Mouse (Mus musculus): ENCODE data around the gene Dnajb12.
A peak's percentile ranks its signal among the peaks of the same experiment; 100 is the strongest.
"Not testable (repeated sequence)": the region's sequence is repeated elsewhere in the genome, so short reads cannot be mapped to it uniquely, and the experiment has no call there.

Dnajb12 gene

DNA sequence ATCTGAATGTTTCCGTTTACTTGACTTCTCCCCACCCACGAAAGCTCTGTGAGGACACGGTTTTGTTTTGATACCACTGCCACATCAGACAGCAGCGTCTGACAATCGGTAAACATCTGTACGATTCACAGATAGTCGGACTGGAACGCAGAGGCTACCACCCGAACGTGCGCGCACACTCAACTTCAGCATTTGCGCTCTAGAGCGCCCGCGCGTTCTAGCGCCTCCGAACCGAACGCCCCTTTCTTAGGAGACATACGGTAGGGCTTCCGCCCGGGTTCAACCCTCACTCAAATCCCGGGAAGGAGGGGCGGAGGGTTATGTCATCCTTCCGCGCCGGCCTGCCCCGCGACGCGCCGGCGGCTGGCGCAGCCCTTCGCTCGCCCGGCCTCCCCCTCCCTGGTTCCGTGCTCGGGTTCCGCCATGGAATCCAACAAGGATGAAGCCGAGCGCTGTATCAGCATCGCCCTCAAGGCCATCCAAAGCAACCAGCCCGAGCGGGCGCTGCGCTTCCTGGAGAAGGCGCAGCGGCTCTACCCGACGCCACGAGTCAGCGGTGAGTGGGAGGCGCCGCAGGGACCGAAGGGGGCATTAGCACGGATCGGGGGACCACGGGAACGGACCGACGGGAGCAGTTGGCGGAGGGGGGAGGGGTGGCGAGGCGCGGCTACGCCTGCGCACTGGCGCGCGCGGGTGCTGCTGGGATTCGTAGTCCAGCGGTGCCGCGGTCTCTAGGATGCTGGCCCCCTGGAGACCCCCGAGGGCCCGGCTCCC, at the start of gene Dnajb12:
TSS of gene Dnajb12 (plus strand) at position 302 of the 774 bp plus-strand sequence.
- peak; percentile 95 to 96 for DNase-seq

DNA sequence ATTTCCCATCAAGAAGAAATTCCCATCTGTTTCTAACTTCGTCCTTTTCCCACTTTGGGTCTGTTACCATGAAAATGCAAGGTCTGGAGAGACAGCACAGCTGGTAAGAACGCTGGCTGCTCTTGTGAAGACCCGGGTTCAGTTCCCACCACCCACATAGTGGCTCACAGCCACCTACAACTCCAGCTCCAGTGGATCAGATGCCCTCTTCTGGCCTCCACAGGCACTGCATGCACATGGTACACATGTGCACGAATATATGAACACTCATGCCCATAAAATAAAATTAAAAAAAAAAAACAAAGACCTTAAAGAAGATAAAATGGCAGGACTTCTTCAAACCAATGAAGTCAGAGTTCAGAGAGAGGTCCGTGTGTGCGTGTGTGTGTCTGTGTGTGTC, 49.5 kb upstream of the Dnajb12 start:
- DNase-seq, result no peak

DNA sequence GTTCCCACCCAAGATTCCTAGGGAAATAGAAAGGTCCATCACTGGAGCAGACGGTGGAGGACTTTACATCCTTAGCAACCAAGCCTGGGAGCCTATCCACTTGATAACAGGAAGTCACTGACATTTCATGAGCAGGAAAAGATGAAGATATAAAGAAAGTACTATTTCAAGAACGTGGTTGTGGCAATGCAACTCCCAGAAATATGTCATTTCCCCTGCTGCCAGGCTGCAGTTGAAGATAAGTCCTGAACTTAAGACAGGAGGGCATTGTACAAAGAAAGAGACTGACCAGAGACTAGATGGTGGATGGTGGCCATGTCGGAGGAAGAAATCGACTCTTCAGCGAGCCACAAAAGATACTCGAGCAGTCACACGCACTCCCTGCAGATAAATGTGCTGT, 47.4 kb upstream of the Dnajb12 start:
- no peak for DNase-seq

DNA sequence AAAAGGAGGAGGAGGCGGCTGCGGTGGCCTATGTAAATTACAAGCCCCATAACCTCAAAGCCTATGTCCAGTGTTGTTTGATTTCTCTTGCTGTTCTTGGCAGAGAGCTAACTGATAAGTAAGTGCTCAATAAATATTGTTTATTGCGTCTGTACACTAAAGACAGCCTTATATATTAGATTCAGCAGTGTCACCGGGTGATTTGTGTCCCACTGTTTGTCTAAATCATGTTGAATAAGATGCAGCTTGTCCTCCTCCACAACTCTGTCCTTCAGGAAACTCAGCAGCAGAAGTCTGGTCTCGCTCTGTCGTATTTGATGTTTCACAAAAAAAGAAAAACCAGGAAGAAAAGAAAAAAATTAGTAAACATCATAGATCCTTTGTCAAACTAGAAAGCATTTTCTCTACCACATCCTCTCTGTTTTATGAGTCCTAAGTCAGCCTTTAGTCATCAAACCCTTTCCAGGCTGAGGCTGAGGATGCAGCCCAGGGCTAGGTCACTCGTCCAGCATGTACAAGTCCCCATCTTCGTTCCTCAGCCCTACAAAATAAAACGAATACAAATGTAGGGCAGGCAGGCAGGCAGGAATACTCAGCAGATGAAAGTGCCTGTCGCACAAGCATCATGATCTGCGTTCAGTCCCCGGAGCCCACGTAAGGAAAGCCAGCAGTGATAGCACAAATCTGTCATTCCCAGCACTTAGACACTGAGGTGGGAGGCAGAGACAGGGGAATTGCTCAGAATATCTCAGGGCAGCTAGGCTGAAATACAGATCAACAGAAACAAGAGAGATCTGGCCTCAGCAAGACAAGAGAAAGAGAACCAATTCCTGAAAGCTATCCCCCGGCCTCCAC, 43.8 kb upstream of the Dnajb12 start:
- DNase-seq, result no peak

DNA sequence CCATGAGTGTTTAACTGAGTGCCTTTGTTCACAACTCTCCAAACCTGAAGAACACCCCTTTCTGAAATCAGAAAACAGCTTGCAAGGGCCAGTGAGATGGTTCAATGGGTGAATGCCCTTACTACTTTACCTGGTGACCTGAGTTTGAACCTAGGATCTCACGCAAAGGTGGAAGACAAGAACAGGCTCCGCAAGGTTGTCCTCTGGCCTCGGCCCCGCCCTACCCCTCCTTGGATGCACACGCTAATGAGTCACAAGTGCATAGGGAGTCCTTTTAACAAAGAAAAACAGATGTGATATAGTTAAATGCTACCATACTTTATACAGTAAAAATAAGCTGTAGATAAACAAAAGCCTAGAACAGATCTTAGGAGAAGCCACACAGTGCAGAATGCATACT, 41.9 kb upstream of the Dnajb12 start:
- DNase-seq, result no peak

DNA sequence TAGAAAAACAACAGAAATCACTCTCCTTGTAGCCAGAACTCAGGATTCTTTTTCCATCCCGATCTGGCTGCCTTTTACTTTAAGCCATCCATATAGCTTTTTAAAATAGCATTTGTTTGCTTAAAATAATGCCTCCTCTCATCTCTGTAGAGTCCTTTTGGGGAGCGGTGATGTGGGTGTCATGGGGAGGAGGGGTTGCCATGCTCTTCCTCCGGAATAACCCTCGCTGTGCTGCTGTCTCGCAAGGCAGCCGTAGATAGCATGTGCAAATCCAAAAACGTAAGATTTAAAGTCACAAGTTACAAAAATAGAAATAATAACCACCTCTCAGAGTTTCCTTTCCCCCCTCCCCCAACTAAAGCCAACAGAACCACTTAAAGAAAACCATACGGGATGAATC, 37.9 kb upstream of the Dnajb12 start:
- no peak for DNase-seq

DNA sequence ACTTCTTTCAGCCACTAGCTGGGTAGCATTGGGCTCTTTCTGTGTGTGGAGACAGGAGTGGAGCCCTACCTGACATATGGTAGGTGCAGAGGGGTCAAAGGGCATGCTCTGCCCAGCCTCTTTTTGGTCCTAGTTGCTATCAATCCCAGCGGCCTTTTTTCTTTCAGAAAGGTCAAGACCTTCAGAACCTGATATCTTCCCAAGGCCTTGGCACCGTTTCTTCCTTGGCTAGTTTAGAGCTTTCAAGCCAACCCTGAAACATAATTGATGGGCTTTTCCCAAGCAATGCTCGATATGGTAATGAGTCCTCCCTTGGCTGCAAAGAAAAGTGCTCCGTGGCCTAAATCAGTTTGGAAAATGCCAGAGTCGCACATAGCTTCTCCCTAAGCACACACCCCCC, 36.2 kb upstream of the Dnajb12 start:
- no peak for DNase-seq

DNA sequence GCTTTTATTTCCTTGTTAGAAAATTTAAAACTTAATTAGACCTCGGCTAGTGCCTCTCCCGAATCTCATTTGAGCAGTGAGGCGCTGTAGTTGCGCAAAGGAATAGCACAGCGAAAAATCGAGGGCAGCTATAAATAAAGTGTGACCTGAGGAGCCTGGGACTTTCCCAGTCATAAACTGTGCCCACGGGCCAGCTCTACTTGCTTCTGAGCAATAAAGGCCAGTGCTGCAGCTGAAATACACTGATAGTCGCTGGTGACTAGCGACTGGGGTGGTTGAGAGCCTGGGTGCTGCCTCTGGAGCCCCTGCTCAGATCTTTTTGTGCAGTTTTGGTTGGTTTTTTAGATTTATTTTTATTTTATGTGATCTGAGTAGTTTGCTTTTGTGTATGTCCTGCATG, 34.7 kb upstream of the Dnajb12 start:
- DNase-seq, result no peak

DNA sequence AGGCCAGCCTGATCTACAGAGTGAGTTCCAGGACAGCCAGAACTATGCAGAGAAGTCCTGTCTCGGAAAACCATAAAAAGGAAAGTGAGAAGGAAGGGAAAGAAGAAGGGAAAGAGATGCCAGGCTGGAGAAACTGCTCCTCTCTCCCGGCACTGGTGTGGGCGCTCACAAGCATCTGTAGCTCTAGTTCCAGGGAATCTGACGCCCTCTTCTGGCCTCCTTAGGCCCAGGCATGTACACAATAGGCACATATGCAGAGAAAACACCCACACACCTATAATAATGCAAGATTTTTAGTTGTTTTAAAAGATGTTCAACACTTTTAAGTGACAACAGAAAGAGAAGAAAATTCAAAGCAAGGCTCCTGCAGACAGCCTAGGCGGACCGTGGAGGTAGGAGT, 32.9 kb upstream of the Dnajb12 start:
- no peak for DNase-seq

DNA sequence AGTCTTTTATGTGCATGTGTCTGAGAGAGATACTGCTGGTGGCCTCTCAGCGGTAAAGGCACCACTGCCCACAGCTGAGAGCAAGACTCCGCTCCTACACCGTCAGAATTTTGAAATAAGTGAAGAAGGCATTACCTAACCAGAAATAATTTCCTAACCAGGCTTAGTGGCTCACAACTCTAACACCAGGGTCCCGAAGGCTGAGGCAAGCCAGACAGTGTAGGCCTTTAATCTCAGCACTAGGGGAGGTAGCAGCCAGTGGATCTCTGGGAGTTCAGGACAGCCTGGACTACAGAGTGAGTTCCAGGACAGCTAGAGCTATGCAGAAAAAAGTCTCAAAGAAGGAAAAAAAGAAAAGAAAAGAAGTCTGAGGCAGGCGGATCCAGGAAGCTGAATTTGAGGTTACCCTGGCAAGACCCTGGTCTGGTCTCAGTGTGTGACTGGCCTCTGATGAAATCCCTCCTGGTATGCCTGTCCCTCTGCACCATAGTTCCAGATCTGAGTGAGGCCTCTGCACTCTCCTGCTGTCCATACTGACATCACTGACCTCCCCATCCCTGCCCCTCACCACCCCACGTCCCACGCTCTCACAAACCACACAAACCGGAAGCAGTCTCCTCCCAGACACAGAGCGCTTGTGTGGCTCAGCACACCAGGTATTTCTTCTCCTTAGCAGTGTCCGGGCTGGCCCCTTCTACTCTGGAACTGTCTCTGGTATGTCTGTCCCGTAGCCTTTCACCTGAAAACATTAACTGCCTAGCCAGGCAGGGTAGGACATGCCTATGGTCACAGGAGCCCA, 31.1 kb upstream of the Dnajb12 start:
- no peak for DNase-seq

DNA sequence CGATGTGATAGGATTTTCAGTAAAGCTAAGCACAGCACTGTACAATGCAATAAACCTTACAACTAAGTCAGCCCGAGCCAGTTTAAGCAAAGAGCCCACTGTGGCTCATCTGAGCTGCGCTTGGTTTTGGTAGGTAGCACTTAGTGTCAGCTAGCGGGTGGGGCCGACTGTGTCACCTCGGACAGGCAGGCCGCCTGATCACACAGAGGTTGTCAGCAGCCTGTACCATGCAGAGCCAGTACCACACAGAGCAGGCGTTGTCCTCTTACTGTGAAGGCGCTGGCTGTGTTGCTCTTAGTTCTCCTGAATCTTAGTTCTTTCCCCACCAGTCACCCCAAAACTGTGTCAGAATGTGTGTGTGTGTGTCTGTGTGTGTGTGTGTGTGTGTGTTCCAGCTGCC, 30.4 kb upstream of the Dnajb12 start:
- no peak for DNase-seq

DNA sequence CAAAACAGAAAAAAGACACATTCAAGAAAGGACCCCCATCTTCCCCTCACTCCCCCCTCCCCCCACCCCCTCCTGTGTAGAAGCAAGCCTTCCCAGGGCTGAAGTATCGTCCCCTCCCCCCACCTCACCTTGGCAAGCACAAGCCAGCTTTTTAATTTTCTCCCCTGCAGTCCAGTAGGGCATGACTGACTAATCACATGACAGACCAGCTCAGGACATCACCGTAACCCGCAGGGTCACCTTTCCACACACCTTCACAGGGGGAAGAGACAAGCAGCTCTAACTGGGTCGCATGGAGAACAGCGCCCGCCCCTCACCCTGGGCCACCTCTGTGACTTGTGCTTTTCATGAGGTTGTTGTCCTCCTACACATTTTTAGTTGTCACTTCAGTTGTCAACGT, 30.0 kb upstream of the Dnajb12 start:
- DNase-seq, result no peak

DNA sequence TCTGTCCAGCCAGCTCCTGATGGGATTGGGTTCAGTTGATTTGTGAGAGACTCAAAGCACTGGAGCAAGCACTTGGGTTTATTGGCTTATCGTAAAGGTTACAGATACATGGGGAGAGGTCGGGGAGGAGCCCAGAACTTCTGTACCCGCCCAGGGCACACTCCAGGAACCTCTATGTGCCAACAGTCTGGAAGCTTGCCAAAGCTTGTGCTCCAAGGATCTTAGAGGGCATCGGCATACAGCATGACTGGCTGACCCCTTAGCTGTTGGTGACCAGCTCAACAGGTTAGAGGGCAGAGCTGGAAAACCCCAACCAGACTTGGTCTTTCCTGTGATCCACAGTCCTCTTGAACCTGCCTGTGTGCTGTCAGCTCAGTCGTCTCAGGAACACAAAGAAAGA, 22.2 kb upstream of the Dnajb12 start:
- no peak for DNase-seq

DNA sequence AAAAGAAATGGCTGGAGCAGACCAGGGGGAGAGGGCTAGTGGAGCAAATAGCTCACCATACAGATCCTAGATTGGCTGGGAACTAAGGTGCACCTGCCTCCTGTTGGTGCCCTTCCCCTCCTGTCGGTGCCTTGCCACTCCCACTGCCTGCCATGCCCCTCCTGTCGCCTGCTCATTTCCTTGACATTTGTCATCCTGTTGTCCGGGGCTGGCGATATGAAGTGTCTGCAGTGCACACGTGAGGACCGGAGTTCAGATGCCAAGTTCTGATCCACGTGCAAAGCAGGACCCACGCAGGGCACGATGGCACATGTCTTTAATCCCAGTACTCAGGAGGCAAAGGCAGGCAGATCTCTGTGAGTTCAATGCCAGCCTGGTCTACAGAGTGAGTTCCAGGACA, 18.7 kb upstream of the Dnajb12 start:
- DNase-seq, result no peak

DNA sequence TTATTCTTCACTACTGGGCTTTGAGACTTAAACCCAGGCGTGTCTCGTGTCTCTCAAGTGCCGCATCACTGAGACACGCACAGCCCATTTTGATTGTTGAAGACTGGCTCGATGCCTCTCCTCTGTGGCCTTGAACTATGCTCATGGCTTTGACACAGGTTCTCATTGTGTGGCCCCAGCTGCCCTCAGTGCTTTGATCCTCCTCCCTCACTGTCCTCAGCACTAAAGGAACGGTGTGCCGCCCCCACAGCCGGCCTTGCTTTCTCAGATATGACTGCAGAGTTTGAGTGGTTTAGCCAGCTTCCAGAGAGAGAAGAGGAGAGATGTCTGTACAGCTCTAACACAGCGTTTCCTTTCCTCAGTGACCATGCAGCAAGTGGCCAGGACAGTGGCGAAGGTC, 18.2 kb upstream of the Dnajb12 start:
- DNase-seq, result no peak

DNA sequence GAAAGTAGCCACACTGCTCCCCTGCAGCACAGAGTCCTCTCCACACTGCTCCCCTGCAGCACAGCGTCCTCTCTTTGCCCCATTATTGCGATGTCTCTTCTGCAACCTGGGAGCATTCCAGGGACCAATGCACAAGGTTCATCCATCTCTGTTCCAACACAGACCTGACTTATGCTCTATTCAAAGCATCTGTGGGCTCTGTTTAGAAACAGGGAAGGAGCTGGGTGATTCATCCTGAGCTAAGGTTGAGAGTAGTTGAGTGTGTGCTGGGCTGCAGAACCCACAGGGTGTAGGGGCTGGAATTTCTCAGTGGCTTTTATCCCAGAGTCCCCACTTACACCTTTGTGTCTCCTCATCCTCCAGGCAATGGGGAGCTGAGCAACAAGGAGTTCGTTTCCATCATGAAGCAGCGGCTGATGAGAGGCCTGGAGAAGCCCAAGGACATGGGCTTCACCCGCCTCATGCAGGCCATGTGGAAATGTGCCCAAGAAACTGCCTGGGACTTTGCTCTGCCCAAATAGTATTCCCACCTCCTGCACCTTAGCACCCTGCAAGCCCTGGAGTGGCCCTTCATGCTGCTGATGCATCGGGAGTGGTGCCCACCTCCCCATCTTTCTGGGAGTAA, 16.4 kb upstream of the Dnajb12 start:
- DNase-seq, result no peak

DNA sequence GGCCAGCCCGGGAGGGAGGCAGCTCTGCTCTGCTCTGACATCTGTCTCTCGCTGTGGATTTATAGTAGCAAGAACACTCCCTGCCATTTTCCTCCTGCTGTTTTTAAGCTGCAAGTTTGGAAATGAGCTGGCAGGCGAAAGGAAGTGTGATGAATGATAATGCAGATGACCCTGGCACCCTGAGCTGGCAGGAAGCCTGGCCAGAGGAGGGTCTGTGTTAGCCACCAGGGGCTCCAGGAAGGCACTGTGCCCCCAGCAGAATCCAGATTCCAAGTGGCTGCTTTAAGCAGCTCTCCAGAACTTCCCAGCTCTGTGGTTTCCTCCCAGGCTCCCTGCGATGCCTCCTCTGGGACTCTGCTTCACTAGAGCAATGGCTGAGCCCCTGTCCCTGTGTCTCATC, 15.7 kb upstream of the Dnajb12 start:
- no peak for DNase-seq

DNA sequence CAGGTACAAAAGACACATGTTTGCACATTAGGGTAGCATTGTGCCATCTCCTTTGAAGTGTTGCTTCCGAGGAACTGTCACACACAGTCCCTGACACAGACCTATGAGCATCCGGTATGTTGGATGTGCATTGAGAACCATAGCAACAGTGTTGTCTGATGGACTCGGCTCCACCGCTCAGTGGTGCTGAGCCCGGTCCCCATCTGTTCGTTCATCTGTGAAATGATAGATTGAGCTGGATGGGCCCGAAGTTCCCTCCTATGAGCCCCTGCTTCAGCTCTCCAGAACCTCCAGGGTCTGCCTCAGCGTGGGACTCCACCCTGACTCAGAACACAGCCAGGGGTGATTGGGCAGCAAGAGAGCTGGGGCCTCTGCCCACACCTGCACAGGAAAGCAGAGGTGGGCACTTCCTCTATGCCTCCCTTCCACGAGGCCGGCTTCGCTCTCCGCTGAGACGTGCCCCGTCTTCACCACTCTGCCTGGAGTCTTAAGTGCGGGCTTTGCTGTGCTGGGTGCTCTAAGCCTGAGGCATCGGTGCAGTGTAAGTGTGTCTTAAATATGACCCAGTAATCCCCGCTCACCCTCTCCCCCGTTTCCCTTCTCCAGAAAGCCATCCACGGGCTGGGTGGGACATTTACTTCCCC, 15.0 kb upstream of the Dnajb12 start:
- DNase-seq, result no peak

DNA sequence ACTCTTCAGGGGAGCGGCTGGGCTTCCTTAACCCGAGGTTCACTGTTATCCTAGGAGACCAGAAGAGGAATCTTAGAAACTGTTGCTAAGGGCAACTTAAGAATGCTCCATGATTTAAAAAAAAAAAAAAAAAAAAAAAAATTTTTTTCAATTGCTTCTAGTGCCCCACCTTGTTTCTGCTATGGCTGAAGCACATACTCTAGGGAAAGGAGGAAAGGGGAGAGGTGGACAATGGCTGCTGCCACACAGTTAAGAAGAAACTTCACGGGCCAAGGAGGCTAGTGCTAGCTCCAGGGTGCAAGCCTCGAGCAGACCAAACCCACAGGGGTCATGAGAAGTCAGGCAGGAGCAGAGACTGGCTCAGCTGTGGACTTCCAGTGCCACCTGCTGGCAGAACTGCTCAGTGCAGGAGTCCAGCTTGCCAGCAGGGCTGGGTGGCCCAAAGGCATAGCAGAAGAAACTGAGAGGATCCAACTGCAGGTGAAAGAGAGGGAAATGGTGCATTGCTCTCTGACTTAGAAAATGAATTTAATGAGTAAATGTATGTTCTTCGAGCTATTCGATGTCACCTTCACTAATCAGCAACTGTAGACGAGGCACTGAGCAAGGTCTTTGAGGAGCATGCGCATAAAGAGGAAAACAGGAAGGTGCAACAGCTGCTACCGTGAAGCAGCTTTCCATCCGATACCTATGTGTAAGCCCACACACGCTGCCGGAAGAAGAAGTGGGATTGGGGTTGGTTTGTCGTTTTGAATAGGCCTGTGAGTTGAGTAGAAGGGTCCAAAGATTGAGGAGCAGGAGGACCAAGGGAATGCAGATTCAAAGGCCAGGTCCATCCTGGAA, 14.3 kb upstream of the Dnajb12 start:
- peak; percentile 84 to 88 for DNase-seq

DNA sequence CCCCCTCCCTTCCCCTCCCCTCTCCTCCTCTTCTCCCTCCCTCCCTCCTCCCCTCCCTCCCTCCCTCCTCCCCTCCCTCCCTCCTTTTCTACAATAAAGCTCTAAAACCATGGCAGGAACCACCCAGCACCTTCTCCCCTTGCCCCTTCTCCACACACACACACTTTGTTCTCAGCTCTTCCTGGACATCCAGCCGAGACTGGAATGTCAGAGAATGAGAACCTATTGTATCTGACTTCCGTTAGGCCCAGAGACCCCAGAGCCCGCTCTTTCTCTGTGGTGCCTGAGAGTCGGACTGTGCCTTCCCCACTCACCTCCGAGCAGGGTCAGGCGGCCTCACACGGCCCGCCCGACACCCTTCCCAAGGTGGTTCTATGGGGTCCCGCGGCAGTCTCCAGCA, 11.1 kb upstream of the Dnajb12 start:
- DNase-seq, result no peak

DNA sequence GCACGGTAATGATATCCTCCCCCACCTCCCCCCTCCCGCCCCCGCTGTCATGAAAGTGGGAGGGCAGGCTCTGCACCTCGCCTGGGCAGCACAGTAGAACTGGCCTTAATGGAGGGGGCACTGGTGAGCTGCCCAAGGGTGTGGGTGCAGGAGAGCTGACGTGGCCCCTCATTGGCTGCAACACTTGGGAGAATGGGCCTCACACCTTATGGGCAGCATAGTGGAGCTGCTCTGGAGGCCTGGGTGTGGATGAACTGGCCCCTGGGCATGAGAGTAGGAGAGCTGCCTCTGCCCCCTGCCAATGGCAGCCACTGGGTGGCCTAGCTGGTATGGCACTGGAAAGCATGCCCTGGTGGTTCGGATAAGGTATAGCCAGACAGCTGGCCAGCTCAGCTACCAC, 9.3 kb upstream of the Dnajb12 start:
- DNase-seq, result no peak

DNA sequence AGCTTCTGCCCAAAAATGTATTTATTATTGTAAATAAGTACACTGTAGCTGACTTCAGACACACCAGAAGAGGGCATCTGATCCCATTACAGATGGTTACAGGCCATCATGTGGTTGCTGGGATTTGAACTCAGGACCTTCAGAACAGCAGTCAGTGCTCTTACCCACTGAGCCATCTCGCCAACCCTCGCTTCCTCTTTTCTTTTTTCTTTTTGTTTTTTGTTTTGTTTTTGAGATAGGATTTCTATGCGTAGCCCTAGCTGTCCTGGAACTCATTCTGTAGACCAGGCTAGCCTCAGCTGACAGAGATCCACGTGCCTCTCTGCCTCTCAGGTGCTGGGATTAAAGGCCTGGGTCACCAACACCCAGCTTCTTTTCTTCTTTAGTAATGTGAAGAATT, 6.7 kb upstream of the Dnajb12 start:
- DNase-seq, result not testable (repeated sequence)
